Mouse (Mus musculus): ENCODE measurements around the gene Mfsd4b2. TPM values are rescaled to one million over a fixed set of nuclear protein-coding genes. Genes with fewer than 3 reads are reported as not detected.
"Not testable (repeated sequence)": the region's sequence is repeated elsewhere in the genome, so short reads cannot be mapped to it uniquely, and the experiment has no call there.

Mfsd4b2 gene
- polyA plus RNA-seq (2012; rRNA removed): 0.09 TPM in 1 of 2 replicates, not detected in the other

GRCm38 (mm10) chr10:39926616-39927139, at the start of gene Mfsd4b2:
Gene Mfsd4b2, minus strand, starts transcription at chr10:39926923.
- DNase-seq (ENCODE audit: low read depth): no peak

- DNase-seq (ENCODE audit: low read depth): no peak
Measured at GRCm38 (mm10) chr10:39975771-39976170, 49.0 kb upstream of the Mfsd4b2 start.

GRCm38 (mm10) chr10:39974982-39975381, 48.3 kb upstream of the Mfsd4b2 start:
- no peak for DNase-seq (ENCODE audit: low read depth)

GRCm38 (mm10) chr10:39967512-39967911, 40.8 kb upstream of the Mfsd4b2 start:
- no peak for DNase-seq (ENCODE audit: low read depth)

GRCm38 (mm10) chr10:39961906-39962305, 35.2 kb upstream of the Mfsd4b2 start:
- DNase-seq (ENCODE audit: low read depth): no peak

- no peak for DNase-seq (ENCODE audit: low read depth)
Measured at GRCm38 (mm10) chr10:39960441-39960822, 33.7 kb upstream of the Mfsd4b2 start.

GRCm38 (mm10) chr10:39959761-39960440, 33.2 kb upstream of the Mfsd4b2 start, which contains the start of gene Mfsd4b3:
Gene Mfsd4b3, minus strand, starts transcription at chr10:39960153.
- peak; percentile 92 for DNase-seq (ENCODE audit: low read depth)

- no peak for DNase-seq (ENCODE audit: low read depth)
Measured at GRCm38 (mm10) chr10:39958266-39958665, 31.5 kb upstream of the Mfsd4b2 start.

GRCm38 (mm10) chr10:39956340-39956878, 29.7 kb upstream of the Mfsd4b2 start:
- no peak for DNase-seq (ENCODE audit: low read depth)

GRCm38 (mm10) chr10:39955163-39955562, 28.4 kb upstream of the Mfsd4b2 start:
- no peak for DNase-seq (ENCODE audit: low read depth)

GRCm38 (mm10) chr10:39949377-39949954, 22.7 kb upstream of the Mfsd4b2 start:
- DNase-seq (ENCODE audit: low read depth): no peak

GRCm38 (mm10) chr10:39947195-39947594, 20.5 kb upstream of the Mfsd4b2 start:
- not testable (repeated sequence) for DNase-seq (ENCODE audit: low read depth)

- no peak for DNase-seq (ENCODE audit: low read depth)
Measured at GRCm38 (mm10) chr10:39936553-39936952, 9.8 kb upstream of the Mfsd4b2 start.

- not testable (repeated sequence) for DNase-seq (ENCODE audit: low read depth)
Measured at GRCm38 (mm10) chr10:39924556-39924955, 2.2 kb downstream of the Mfsd4b2 start.

- no peak for DNase-seq (ENCODE audit: low read depth)
Measured at GRCm38 (mm10) chr10:39912616-39913015, 14.1 kb downstream of the Mfsd4b2 start.

- DNase-seq (ENCODE audit: low read depth): no peak
Measured at GRCm38 (mm10) chr10:39908768-39909441, 17.8 kb downstream of the Mfsd4b2 start.

- DNase-seq (ENCODE audit: low read depth): no peak
Measured at GRCm38 (mm10) chr10:39906799-39907658, 19.7 kb downstream of the Mfsd4b2 start.

- no peak for DNase-seq (ENCODE audit: low read depth)
Measured at GRCm38 (mm10) chr10:39904191-39904590, 22.5 kb downstream of the Mfsd4b2 start.

- peak; percentile 73 for DNase-seq (ENCODE audit: low read depth)
Measured at GRCm38 (mm10) chr10:39898874-39899371, 27.8 kb downstream of the Mfsd4b2 start, which contains the start of gene Mfsd4b4. Gene Mfsd4b4, minus strand, starts transcription at chr10:39899238.

- DNase-seq (ENCODE audit: low read depth): no peak
Measured at GRCm38 (mm10) chr10:39896503-39896902, 30.2 kb downstream of the Mfsd4b2 start.

All from gonadal fat pad, adult 2 months (tissue).